Mouse (Mus musculus) adrenal gland, adult 8-10 months (tissue): ENCODE results near the gene Foxn1. TPM values are rescaled to one million over a fixed set of nuclear protein-coding genes. Genes with fewer than 3 reads are reported as not detected.

Source experiments
- DNase-seq: peaks from one replicate; pipeline ENCODE4 v3.0.0; 2022
- total RNA-seq, 4 experiments: library from RNA; stranded (reverse); gene quantifications; 2 replicates each; pipeline ENCODE4 v1.2.4; 2022

The Foxn1 gene
- total RNA-seq, 4 experiments from 2014 or later = 0.20 to 0.77 (median 0.31) TPM

GRCm38 (mm10) chr11:78355471-78356238 lies 30.7 kb downstream of the Foxn1 start:
- no peak for DNase-seq

GRCm38 (mm10) chr11:78354905-78355304 lies 31.5 kb downstream of the Foxn1 start:
- DNase-seq = no peak

DNA sequence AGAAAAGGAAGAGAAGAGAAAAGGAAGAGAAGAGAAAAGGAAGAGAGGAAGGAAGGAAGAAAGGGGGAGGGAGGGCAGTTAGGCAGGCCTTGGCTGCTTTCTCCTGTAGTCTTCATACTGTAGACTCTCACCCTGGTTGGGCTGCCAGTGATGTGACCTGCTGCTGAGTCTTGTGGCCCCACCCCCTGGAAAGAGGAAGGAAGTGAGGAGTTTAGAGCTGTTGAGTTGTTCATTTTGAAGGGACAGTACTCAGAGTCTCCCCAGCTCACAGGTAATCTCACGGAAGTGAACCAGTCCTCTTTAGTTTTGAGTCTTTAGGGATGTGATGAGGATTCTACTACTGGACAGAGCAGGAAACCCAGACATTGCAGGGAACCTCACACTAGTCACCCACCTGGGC lies 33.3 kb downstream of the Foxn1 start:
- DNase-seq = no peak

GRCm38 (mm10) chr11:78349441-78350358 lies 36.7 kb downstream of the Foxn1 start:
- DNase-seq = no peak

- no peak for DNase-seq
Measured at GRCm38 (mm10) chr11:78348474-78348873, 37.9 kb downstream of the Foxn1 start.

- DNase-seq = no peak
Measured at GRCm38 (mm10) chr11:78347908-78348307, 38.5 kb downstream of the Foxn1 start.

- no peak for DNase-seq
Measured at GRCm38 (mm10) chr11:78347070-78347754, 39.1 kb downstream of the Foxn1 start.

- no peak for DNase-seq
Measured at GRCm38 (mm10) chr11:78346326-78347069, 39.9 kb downstream of the Foxn1 start.

GRCm38 (mm10) chr11:78345801-78346200 lies 40.6 kb downstream of the Foxn1 start:
- no peak for DNase-seq

- peak; percentile 55 for DNase-seq
Measured at GRCm38 (mm10) chr11:78344890-78345715, 41.3 kb downstream of the Foxn1 start.

GRCm38 (mm10) chr11:78344328-78344889 lies 41.9 kb downstream of the Foxn1 start:
- no peak for DNase-seq

DNA sequence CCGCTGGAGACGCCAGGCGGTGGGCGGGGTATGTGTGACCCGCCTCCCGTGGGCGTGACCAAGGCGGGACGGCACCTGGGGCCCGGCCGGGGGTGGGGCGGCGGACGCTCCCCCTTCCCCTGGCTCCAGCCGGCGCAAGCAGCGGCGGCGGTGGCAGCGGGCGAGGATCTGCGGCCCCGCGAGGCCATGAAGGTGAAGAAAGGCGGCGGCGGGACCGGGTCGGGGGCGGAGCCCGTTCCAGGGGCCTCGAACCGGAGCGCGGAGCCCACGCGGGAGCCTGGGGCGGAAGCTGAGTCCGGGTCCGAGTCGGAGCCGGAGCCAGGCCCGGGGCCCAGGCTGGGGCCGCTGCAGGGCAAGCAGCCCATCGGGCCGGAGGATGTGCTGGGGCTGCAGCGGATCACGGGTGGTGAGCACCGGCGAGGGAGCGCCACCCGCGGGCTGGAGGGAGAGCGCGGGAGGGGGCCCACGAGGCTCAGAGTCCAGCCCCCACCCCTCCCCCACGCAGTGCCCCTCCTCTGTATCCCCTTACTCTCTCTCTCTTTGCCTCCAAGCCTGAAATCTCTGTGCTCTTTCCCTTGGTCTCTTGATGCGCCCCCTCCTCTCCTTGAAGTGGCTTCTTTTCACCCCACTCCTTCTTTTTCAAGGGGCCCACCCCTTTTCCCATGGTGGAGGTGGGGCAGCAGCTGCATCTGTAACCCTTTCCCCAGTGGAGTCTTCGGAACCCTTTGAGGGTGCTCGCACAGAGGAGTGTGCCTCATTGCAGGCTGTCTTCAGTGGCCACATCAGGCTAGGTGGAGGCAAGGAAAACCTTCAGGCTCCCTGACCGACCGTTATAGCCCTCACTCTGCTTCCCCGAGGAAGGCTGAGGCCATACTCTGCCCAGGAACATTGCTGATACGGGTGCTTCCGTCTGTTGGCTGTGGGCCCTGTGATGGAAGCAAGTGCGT lies 42.7 kb downstream of the Foxn1 start, which contains the start of gene Unc119:
TSS of gene Unc119 (plus strand) at position 102 of the 947 bp plus-strand sequence.
- DNase-seq = peak; percentile 74

GRCm38 (mm10) chr11:78341702-78342101 lies 44.7 kb downstream of the Foxn1 start:
- no peak for DNase-seq

DNA sequence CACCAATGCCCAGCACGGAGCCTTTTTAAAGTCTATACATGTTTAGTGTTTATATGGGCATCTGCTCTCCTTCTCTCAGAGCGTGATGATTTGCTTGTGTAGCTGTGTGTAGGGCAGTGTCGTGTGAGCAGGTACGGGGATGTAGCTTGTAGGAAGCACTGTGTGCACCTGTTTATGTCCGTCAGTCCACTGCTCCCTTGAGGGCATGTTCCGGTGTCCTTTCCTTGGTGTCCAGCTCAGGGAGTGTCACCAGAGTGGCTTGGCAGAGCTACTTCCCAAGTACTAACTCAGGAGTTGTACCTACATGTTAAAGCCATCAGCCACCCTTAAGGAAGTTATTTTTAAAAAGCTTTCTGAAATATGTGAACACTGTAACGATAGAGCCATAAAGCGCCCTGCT lies 49.3 kb downstream of the Foxn1 start:
- DNase-seq = no peak

- no peak for DNase-seq
Measured at GRCm38 (mm10) chr11:78333992-78334391, 52.4 kb downstream of the Foxn1 start.

DNA sequence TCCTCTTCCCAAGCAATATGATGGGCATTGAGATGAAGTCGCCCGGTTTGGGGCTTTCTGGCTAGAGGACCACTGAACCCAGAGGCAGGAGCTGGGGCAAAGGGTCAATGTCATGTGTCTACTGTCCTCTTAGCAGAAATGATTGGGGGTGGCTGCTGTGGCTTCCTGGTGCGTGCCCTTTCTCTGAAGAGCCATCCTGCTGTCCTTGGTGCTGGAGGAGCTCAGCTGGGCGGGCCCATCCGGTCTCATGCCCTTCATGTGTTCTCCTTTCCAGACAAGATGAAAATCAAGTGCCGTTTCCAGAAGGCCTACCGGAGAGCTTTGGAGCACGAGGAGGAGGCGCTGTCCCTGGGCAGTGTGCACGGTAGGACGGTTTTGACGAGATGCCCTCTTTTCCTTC lies 53.7 kb downstream of the Foxn1 start:
- no peak for DNase-seq

- DNase-seq = no peak
Measured at GRCm38 (mm10) chr11:78328512-78329056, 57.8 kb downstream of the Foxn1 start.

DNA sequence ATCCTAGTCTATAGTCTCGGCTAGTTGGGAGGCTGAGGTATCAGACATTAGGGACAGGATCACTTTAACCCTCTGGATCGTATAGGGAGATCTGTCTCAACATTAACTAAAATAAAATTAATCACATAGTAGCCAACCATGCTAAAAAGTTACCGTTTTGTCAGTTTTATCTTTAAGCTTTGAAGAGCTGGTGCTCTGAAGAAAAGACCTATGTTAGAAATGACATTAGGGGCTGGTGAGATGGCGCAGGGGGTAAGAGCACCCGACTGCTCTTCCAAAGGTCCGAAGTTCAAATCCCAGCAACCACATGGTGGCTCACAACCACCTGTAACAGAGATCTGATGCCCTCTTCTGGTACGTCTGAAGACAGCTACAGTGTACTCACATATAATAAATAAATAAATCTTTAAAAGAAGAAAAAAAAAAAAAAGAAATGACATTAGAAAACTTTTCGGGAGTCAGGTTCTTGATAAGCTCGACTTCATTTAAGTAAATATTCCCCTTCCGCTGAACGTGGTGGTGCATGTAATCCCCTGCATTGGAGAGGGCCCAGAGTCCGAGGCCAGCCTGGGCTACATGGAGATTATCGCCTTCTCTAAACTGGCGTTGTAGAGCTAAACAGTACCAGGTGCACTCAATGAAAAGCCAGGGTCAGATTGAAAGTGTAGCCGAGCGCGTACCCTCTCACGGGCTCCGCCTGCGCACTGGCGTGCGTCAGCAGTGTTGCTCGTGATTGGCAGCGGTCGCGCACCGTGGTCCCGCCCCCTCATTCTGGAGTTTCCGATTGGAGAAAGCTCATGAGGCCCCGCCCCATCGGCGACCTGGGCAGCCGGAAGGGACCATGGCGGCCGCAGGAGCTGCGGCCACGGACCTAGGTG lies 58.5 kb downstream of the Foxn1 start, which contains the start of gene Pigs:
TSS of gene Pigs (plus strand) at position 782 of the 878 bp plus-strand sequence.
- DNase-seq = peak; percentile 95
